Mouse (Mus musculus): ENCODE results near the gene Phyhipl.

DNA sequence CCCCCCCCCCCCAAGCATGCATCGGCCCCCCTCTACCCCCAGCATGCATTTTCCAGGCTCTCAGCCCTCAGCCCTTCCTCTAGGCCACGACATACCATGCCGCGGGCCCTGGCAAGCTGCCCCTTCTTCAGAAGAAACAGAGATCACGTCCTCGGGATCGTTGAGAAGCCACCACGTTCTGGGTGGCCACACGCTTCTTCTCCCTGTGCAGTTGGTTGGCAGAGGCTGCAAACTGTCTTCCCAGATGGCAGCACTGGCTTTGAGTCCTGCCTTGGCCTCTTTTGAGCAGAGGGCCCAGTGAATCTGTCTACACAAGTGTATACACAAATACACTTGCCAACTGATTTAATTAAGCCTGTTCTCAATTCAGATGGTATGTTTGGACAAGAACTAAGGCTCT is 123.5 kb downstream of the Phyhipl start:
- no peak for TF ChIP-seq REST (IDR thresholded peaks at IDR 0.05; ENCODE audit: insufficient read depth, insufficient read length)
- TF ChIP-seq POLR2A (IDR thresholded peaks at IDR 0.05; ENCODE audit: insufficient read length, low read depth) = no peak
- no peak for TF ChIP-seq USF1 (IDR thresholded peaks at IDR 0.05; ENCODE audit: low read depth)
- no peak for TF ChIP-seq MAX (IDR thresholded peaks at IDR 0.05; ENCODE audit: low read depth)
- TF ChIP-seq TCF12 (IDR thresholded peaks at IDR 0.05; ENCODE audit: insufficient read depth, poor library complexity, severe bottlenecking) = no peak
- TF ChIP-seq CEBPB (IDR thresholded peaks at IDR 0.05; ENCODE audit: insufficient read depth, poor library complexity, severe bottlenecking) = no peak
- TF ChIP-seq MYOD1 (IDR thresholded peaks at IDR 0.05; ENCODE audit: control insufficient read depth in 1 of 3, insufficient read length in 2 of 3, low read depth in 2 of 3) = no peak
- no peak for TF ChIP-seq POLR2AphosphoS2 (IDR thresholded peaks at IDR 0.05; ENCODE audit: insufficient read length, low read depth)
- no peak for TF ChIP-seq E2F4 (IDR thresholded peaks at IDR 0.05; ENCODE audit: insufficient read depth)
- no peak for TF ChIP-seq SRF (IDR thresholded peaks at IDR 0.05; ENCODE audit: control insufficient read depth, insufficient read length, low read depth)
- no peak for TF ChIP-seq TCF3 (IDR thresholded peaks at IDR 0.05; ENCODE audit: insufficient read length, low read depth)
- no peak for TF ChIP-seq MYOG (IDR thresholded peaks at IDR 0.05; ENCODE audit: control insufficient read depth in 1 of 3, insufficient read depth in 1 of 3, insufficient read length in 2 of 3, low read depth in 2 of 3)

Data from myocyte (in vitro differentiated cells).